ENCODE assay signal across 20 mouse cellular contexts in the genomic region with DNA sequence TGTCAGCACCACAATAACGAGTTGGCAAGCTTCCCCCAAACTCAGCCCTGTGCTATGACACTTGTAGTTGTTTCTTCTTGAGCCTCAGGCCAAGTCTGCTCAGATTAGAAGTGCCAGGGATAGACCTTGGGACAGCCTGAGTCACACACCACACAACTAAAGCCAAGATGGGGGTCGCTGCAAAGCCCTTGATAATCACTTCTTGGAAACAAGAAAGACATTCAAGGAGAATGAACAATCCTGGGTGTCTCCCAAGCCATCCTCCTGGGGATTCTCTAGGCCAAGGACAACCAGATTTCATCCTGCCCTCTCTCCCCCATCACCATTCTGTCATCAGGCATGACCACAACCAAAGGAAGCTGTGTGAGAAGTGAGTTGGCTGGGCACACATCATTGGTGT. TPM values are rescaled to one million over a fixed set of nuclear protein-coding genes. Genes with fewer than 3 reads are reported as not detected.
A peak's percentile ranks its signal among the peaks of the same experiment; 100 is the strongest.
DNase-seq lines count a peak whose midpoint lies in the region; ATAC-seq lines count a peak whose summit lies in the region.
"Had no signal": no experiment of that assay in that cellular context is flagged by ENCODE, and none has a peak within 500 bp of the region (broad histone marks: within the 10 kb centered on the region; RNA-seq: fewer than 3 reads in every experiment).

No protein-coding gene starts in this region.

- ATAC-seq in hindbrain, embryonic 13.5 days (ENCODE audit: low FRiP score), result no peak
- ATAC-seq: activated CD4-positive, CD25-positive, alpha-beta regulatory T cell, adult 4 months; hindbrain, embryonic 16.5 days had no signal

- no peaks in the 10 kb centered on the region for H3K4me1 ChIP-seq in hindbrain, embryonic 13.5 days (replicated peaks)
- H3K4me1 ChIP-seq: limb, embryonic 13.5 days; liver, embryonic 13.5 days; midbrain, embryonic 10.5 days had no signal

- 76% methylated on average over 2 of the region's 2 CpGs for WGBS in hindbrain, embryonic 13.5 days

- H3K36me3 ChIP-seq in hindbrain, embryonic 13.5 days, result no peaks in the 10 kb centered on the region
- H3K36me3 ChIP-seq: limb, embryonic 13.5 days; liver, embryonic 13.5 days; midbrain, embryonic 10.5 days had no signal

- no peak overlapping the region for H3K4me3 ChIP-seq in hindbrain, embryonic 13.5 days
- H3K4me3 ChIP-seq: limb, embryonic 13.5 days; liver, embryonic 13.5 days; midbrain, embryonic 10.5 days had no signal

- no peak overlapping the region for H3K4me2 ChIP-seq in hindbrain, embryonic 13.5 days
- H3K4me2 ChIP-seq: limb, embryonic 13.5 days; liver, embryonic 13.5 days; lung, embryonic 14.5 days had no signal

- H3K27ac ChIP-seq in hindbrain, embryonic 13.5 days, result no peak overlapping the region
- H3K27ac ChIP-seq: limb, embryonic 13.5 days; liver, embryonic 13.5 days; midbrain, embryonic 10.5 days had no signal

- DNase-seq in heart, adult 9 months (ENCODE audit: low spot score in 2 of 2), result peak; percentile 7 to 24
- DNase-seq in heart, adult 8-10 months (ENCODE audit: low spot score), result no peak
- peak; percentile 96 for DNase-seq in 3T3-L1 (ENCODE audit: low read depth, low spot score)
- DNase-seq in adrenal gland, adult 2 months, result peak; percentile 83
- DNase-seq in gastrocnemius, postnatal 25 days, result peak; percentile 18
- no peak for DNase-seq in kidney, adult 11 months
- DNase-seq: embryo, embryonic 11 days; kidney, adult 2 months; kidney, postnatal 10 days; layer of hippocampus, postnatal 36 days; liver, embryonic 13.5 days; lung, embryonic 14.5 days; lung, postnatal 4 days; right cerebral cortex, adult 18-20 months had no signal

- H3K9ac ChIP-seq in hindbrain, embryonic 13.5 days, result no peak overlapping the region
- H3K9ac ChIP-seq: limb, embryonic 13.5 days; liver, embryonic 13.5 days; lung, embryonic 14.5 days had no signal

- H3K27me3 ChIP-seq in hindbrain, embryonic 13.5 days, result no peaks in the 10 kb centered on the region
- H3K27me3 ChIP-seq: limb, embryonic 13.5 days; liver, embryonic 13.5 days had no signal

- H3K9me3 ChIP-seq in hindbrain, embryonic 13.5 days, result no peaks in the 10 kb centered on the region
- H3K9me3 ChIP-seq: limb, embryonic 13.5 days; liver, embryonic 13.5 days; midbrain, embryonic 10.5 days had no signal

RNA-seq across cellular contexts. Expression of gene Sfrp2, which starts 25.9 kb away (rescaled TPM):
- total RNA-seq in heart, adult 8-10 months (2022), result 1 to 10 TPM; 2.5 to 3.5 (median 3.1) TPM
- total RNA-seq in adrenal gland, adult 2 months (2021), result 1 to 10 TPM; 4.4 to 5.7 TPM
- polyA plus RNA-seq in adrenal gland, adult 2 months (2012; rRNA removed), result 6.1 and 8.5 TPM in 2 replicates
- 10 to 100 TPM in 1 of 2 experiments, 1 to 10 TPM in 1; 4.0 to 22.4 TPM for total RNA-seq in gastrocnemius, postnatal 25 days (2021)
- 71.1 and 83.7 TPM in 2 replicates for polyA plus RNA-seq in hindbrain, embryonic 13.5 days (2015; fragmentation: Nextera tagmentation; extraction: Ambion mirVana)
- total RNA-seq: monocyte, adult 5-6 weeks had no signal

Comparison
In these comparisons a context has a peak if more than half of its experiments do, and no peak if none do; other contexts are left out.
1. DNase-seq: peak in heart, adult 9 months (2 of 2), 3T3-L1 (single experiment), adrenal gland, adult 2 months (single experiment) and gastrocnemius, postnatal 25 days (single experiment); none in heart, adult 8-10 months (single experiment) and kidney, adult 11 months (single experiment).